Mouse (Mus musculus): Measurements from ENCODE around the gene Zdhhc19. TPM values are rescaled to one million over a fixed set of nuclear protein-coding genes. Genes with fewer than 3 reads are reported as not detected.

Zdhhc19 gene
- total and polyA plus RNA-seq, 3 experiments = 0.58 to 1.4 TPM; not detected in 1

GRCm38 (mm10) chr16:32547156-32548068, 51.3 kb downstream of the Zdhhc19 start:
- Histone ChIP-seq H3K79me2 (ENCODE audit: control insufficient read depth, insufficient read depth, low read length, poor library complexity) (no peaks in the 10 kb centered on the region; the same call in 1 of the 2 replicates), H3K9me3 (replicated peaks; ENCODE audit: insufficient read depth, low read length) (no peaks in the 10 kb centered on the region), H3K4me3 (ENCODE audit: control insufficient read depth in 1 of 2, insufficient read depth in 1 of 2, low read depth in 2 of 2, low read length in 2 of 2) (peak overlapping the region; percentile 39 to 57), H3K27me3 (ENCODE audit: control insufficient read depth in 1 of 2, insufficient read depth in 2 of 2, low read length in 2 of 2) (no peaks in the 10 kb centered on the region), H3K9ac (ENCODE audit: control insufficient read depth, low read depth, low read length, poor library complexity, severe bottlenecking) (peak overlapping the region; percentile 63), H3K27ac (ENCODE audit: control insufficient read depth, low read depth, low read length) (peak overlapping the region; percentile 36), H3K4me1 (ENCODE audit: control insufficient read depth in 1 of 2, insufficient read depth in 2 of 2, low read length in 2 of 2) (peaks cover 2 to 9% of the 10 kb centered on the region in 2 experiments; a peak in 3 of 4 replicates), H3K36me3 (ENCODE audit: control insufficient read depth in 1 of 2, insufficient read depth in 2 of 2, low read length in 2 of 2) (peaks cover 0 to 10% of the 10 kb centered on the region in 2 experiments; a peak in 2 of 4 replicates)
- peak; percentile 75 for DNase-seq (ENCODE audit: low read depth, low spot score)
- TF ChIP-seq MYC (IDR thresholded peaks at IDR 0.05; ENCODE audit: low read depth, low read length) (0 out of 2 replicates have a peak, but pooled peaks have one; percentile 40), TBP (IDR thresholded peaks at IDR 0.05; ENCODE audit: low read depth, low read length) (no peak), MAZ (IDR thresholded peaks at IDR 0.05; ENCODE audit: low read depth, low read length) (0 out of 2 replicates have a peak, but pooled peaks have one; percentile 30), TCF12 (IDR thresholded peaks at IDR 0.05; ENCODE audit: low read depth, low read length) (0 out of 2 replicates have a peak, but pooled peaks have one; percentile 16), JUND (IDR thresholded peaks at IDR 0.05; ENCODE audit: low read depth, low read length) (peak; percentile 97), RCOR1 (IDR thresholded peaks at IDR 0.05; ENCODE audit: low read depth, low read length) (peak; percentile 18; the same call in 1 of the 2 replicates)

- Histone ChIP-seq H3K27ac (ENCODE audit: control insufficient read depth, low read depth, low read length) (no peak overlapping the region), H3K9me3 (replicated peaks; ENCODE audit: insufficient read depth, low read length) (no peaks in the 10 kb centered on the region), H3K4me1 (ENCODE audit: control insufficient read depth in 1 of 2, insufficient read depth in 2 of 2, low read length in 2 of 2) (peaks cover 2 to 6% of the 10 kb centered on the region in 2 experiments; a peak in 3 of 4 replicates), H3K36me3 (ENCODE audit: control insufficient read depth in 1 of 2, insufficient read depth in 2 of 2, low read length in 2 of 2) (peaks cover 0 to 4% of the 10 kb centered on the region in 2 experiments; a peak in 2 of 4 replicates), H3K79me2 (ENCODE audit: control insufficient read depth, insufficient read depth, low read length, poor library complexity) (no peaks in the 10 kb centered on the region; the same call in 1 of the 2 replicates), H3K27me3 (ENCODE audit: control insufficient read depth in 1 of 2, insufficient read depth in 2 of 2, low read length in 2 of 2) (peaks cover 0 to 5% of the 10 kb centered on the region in 2 experiments; a peak in 2 of 4 replicates), H3K9ac (ENCODE audit: control insufficient read depth, low read depth, low read length, poor library complexity, severe bottlenecking) (no peak overlapping the region), H3K4me3 (ENCODE audit: control insufficient read depth in 1 of 2, insufficient read depth in 1 of 2, low read depth in 2 of 2, low read length in 2 of 2) (no peak overlapping the region)
- no peak for TF ChIP-seq JUND (IDR thresholded peaks at IDR 0.05; ENCODE audit: low read depth, low read length)
- no peak for TF ChIP-seq NRF1 (IDR thresholded peaks at IDR 0.05; ENCODE audit: insufficient read depth, low read depth, low read length, poor library complexity, severe bottlenecking)
- no peak for TF ChIP-seq SIN3A (IDR thresholded peaks at IDR 0.05; ENCODE audit: low read length)
- no peak for TF ChIP-seq ETS1 (IDR thresholded peaks at IDR 0.05; ENCODE audit: low read depth, low read length)
- no peak for TF ChIP-seq POLR2A (IDR thresholded peaks at IDR 0.05; ENCODE audit: control insufficient read depth in 1 of 2, insufficient read depth in 1 of 2, low read depth in 1 of 2, low read length in 2 of 2, poor library complexity in 1 of 2)
- no peak for TF ChIP-seq SMC3 (IDR thresholded peaks at IDR 0.05; ENCODE audit: low read depth, low read length)
- no peak for TF ChIP-seq USF1 (IDR thresholded peaks at IDR 0.05; ENCODE audit: low read depth, low read length)
- no peak for TF ChIP-seq BHLHE40 (IDR thresholded peaks at IDR 0.05; ENCODE audit: borderline replicate concordance, low read depth, low read length)
- no peak for TF ChIP-seq USF2 (IDR thresholded peaks at IDR 0.05; ENCODE audit: borderline replicate concordance in 1 of 2, insufficient read depth in 1 of 2, low read depth in 1 of 2, low read length in 2 of 2)
- TF ChIP-seq MAX (IDR thresholded peaks at IDR 0.05; ENCODE audit: low read length) = no peak
- TF ChIP-seq CHD2 (IDR thresholded peaks at IDR 0.05; ENCODE audit: low read length) = no peak
- no peak for TF ChIP-seq TAL1 (IDR thresholded peaks at IDR 0.05; ENCODE audit: low read length)
- peak; percentile 14 for DNase-seq (ENCODE audit: low read depth, low spot score)
Measured at GRCm38 (mm10) chr16:32550084-32550483, 54.0 kb downstream of the Zdhhc19 start.

Data from MEL (cell line).